Mouse (Mus musculus): ENCODE data around the gene Fam213a. TPM values are rescaled to one million over a fixed set of nuclear protein-coding genes. Genes with fewer than 3 reads are reported as not detected.

Gene Fam213a
- polyA plus RNA-seq, 1 experiment from 2014 or later: 50.5 TPM

- peaks cover 34% of the 10 kb centered on the region for H3K4me1 ChIP-seq
- 89% methylated on average over 14 of the region's 14 CpGs for WGBS
- H3K27me3 ChIP-seq: no peaks in the 10 kb centered on the region
- H3K4me2 ChIP-seq: no peak overlapping the region
- H3K4me3 ChIP-seq (replicated peaks): no peak overlapping the region
- no peak overlapping the region for H3K9ac ChIP-seq
- H3K27ac ChIP-seq: peak overlapping the region; percentile 46; the same call in 1 of the 2 replicates
- H3K36me3 ChIP-seq (replicated peaks): peaks cover 7% of the 10 kb centered on the region
- ATAC-seq (ENCODE audit: low FRiP score): no peak
- peaks cover 2% of the 10 kb centered on the region; the same call in 1 of the 2 replicates for H3K9me3 ChIP-seq
These were observed 65.9 kb downstream of the Fam213a start for GRCm38 (mm10) chr14:40947431-40948394.

- H3K27ac ChIP-seq: no peak overlapping the region
- peaks cover 4% of the 10 kb centered on the region for H3K4me1 ChIP-seq
- no peak overlapping the region for H3K4me2 ChIP-seq
- no peaks in the 10 kb centered on the region for H3K27me3 ChIP-seq
- no peak for ATAC-seq (ENCODE audit: low FRiP score)
- no peak overlapping the region for H3K4me3 ChIP-seq (replicated peaks)
- WGBS: 100% methylated on average over 2 of the region's 2 CpGs
- peaks cover 2% of the 10 kb centered on the region; the same call in 1 of the 2 replicates for H3K9me3 ChIP-seq
- H3K9ac ChIP-seq: no peak overlapping the region
- peaks cover 7% of the 10 kb centered on the region for H3K36me3 ChIP-seq (replicated peaks)
These were observed 69.8 kb downstream of the Fam213a start for GRCm38 (mm10) chr14:40943802-40944201.

Other genes starting within 250 kb of the Fam213a start
- gene Sh2d4b, start 120.5 kb downstream of the Fam213a start, polyA plus RNA-seq (2016; fragmentation: Nextera tagmentation; extraction: Ambion mirVana): 1.3 and 1.4 TPM in 2 replicates
- 82.6 and 90.6 TPM in 2 replicates for gene Tspan14, start 47.0 kb downstream of the Fam213a start, polyA plus RNA-seq (2016; fragmentation: Nextera tagmentation; extraction: Ambion mirVana)
- not detected in 2 replicates for gene Dydc2, start 55.4 kb upstream of the Fam213a start, polyA plus RNA-seq (2016; fragmentation: Nextera tagmentation; extraction: Ambion mirVana)
- gene Dydc1, start 59.1 kb upstream of the Fam213a start, polyA plus RNA-seq (2016; fragmentation: Nextera tagmentation; extraction: Ambion mirVana): not detected in 2 replicates
- not detected in 2 replicates for gene Mat1a, start 91.2 kb upstream of the Fam213a start, polyA plus RNA-seq (2016; fragmentation: Nextera tagmentation; extraction: Ambion mirVana)
- gene Sftpa1, start 118.0 kb upstream of the Fam213a start, polyA plus RNA-seq (2016; fragmentation: Nextera tagmentation; extraction: Ambion mirVana): not detected in 2 replicates
- gene Mbl1, start 137.7 kb upstream of the Fam213a start, polyA plus RNA-seq (2016; fragmentation: Nextera tagmentation; extraction: Ambion mirVana): not detected in 2 replicates
- not detected in 2 replicates for gene Sftpd, start 171.4 kb upstream of the Fam213a start, polyA plus RNA-seq (2016; fragmentation: Nextera tagmentation; extraction: Ambion mirVana)

Measured in forebrain, embryonic 12.5 days (tissue).